Mouse (Mus musculus): Measurements from ENCODE around the gene Sgip1. TPM values are rescaled to one million over a fixed set of nuclear protein-coding genes. Genes with fewer than 3 reads are reported as not detected.

Gene Sgip1
- polyA plus RNA-seq, 1 experiment from 2014 or later = 0.60 TPM

DNA sequence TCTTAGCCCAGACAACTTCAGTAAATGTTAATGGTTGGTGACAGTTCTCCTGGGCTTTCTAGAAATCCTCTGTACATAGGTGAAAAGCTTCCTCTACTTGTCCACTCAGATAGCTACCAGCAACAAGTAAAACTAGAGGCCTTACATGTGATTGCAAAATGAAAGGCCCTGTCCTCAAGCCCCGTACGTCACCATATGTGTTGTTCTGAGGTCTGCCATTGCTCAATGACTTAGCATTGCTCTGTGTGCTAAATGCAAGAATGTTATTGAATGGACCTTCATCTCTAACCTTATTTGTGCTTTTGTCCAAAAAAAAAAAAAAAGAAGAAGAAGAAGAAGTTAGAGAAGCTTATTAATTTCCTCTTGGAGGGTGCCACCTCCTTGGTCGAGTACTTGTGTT is 125.4 kb downstream of the Sgip1 start:
- Histone ChIP-seq H3K27ac (ENCODE audit: low read depth) (no peak overlapping the region), H3K9me3 (ENCODE audit: low read length) (no peaks in the 10 kb centered on the region), H3K4me2 (ENCODE audit: low read depth, low read length) (no peak overlapping the region), H3K4me3 (ENCODE audit: low read depth, low read length) (no peak overlapping the region), H3K4me1 (ENCODE audit: insufficient read depth) (no peaks in the 10 kb centered on the region; the same call in 1 of the 2 replicates), H3K27me3 (ENCODE audit: insufficient read depth, low read length) (no peaks in the 10 kb centered on the region), H3K9ac (replicated peaks) (no peak overlapping the region), H3K36me3 (replicated peaks; ENCODE audit: insufficient read depth, low read length) (no peaks in the 10 kb centered on the region)
- no peak for DNase-seq
- WGBS (ENCODE audit: insufficient replicate concordance) = 67% methylated on average over 3 of the region's 3 CpGs
- TF ChIP-seq EP300 (IDR thresholded peaks at IDR 0.05; ENCODE audit: low read depth) = no peak
- TF ChIP-seq CTCF (IDR thresholded peaks at IDR 0.05; ENCODE audit: low read depth) = no peak
- ATAC-seq = peak; percentile 60; the same call in 1 of the 2 replicates

DNA sequence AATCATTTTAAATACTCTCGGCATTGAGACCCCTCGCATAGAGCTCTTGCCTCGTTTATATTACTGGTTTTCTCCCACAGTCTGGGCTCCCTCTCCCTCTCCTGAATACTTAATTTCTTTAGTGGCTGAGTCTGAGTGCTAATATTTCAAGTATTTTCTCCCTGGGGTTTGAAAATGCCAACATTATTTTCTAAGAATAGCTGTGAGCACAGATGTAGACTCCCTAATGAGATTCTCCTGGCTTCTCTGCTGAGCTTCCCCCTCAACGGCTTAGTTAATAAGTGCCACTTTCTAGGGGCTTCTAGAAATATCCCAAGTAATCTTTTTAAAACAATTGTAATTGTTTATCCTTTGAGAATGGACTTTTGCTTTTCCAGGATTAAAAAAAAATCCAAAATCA is 130.2 kb downstream of the Sgip1 start:
- no peak overlapping the region for H3K4me2 ChIP-seq (ENCODE audit: low read depth, low read length)
- H3K9me3 ChIP-seq (ENCODE audit: low read length) = no peaks in the 10 kb centered on the region
- no peak overlapping the region for H3K4me3 ChIP-seq (ENCODE audit: low read depth, low read length)
- no peak for TF ChIP-seq EP300 (IDR thresholded peaks at IDR 0.05; ENCODE audit: low read depth)
- ATAC-seq (no peak), DNase-seq (no peak)
- WGBS (ENCODE audit: insufficient replicate concordance) = 83% methylated on average over 4 of the region's 4 CpGs
- no peaks in the 10 kb centered on the region for H3K4me1 ChIP-seq (ENCODE audit: insufficient read depth)
- H3K36me3 ChIP-seq (replicated peaks; ENCODE audit: insufficient read depth, low read length) = no peaks in the 10 kb centered on the region
- no peak overlapping the region for H3K27ac ChIP-seq (ENCODE audit: low read depth)
- H3K27me3 ChIP-seq (ENCODE audit: insufficient read depth, low read length) = no peaks in the 10 kb centered on the region
- H3K9ac ChIP-seq (replicated peaks) = no peak overlapping the region

DNA sequence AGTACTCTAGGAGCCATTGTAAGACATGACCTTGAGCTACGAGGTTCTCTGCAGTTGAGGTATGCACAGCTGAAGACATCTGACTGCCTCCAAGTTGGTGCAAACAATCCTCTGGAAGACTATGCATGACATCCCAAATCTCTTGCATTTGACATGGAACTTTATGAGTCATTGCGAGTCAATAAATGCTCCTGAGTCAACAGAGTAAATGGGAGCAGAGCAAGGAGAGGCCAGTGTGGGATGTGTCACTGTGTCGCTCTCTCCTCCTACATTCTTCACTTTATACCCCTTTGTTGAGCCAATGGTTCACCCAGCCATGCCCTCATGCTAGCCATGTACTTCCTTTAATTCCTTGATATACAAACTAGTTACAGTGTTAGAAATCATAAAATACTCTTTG is 142.0 kb downstream of the Sgip1 start:
- no peaks in the 10 kb centered on the region for H3K9me3 ChIP-seq (ENCODE audit: low read length)
- no peaks in the 10 kb centered on the region for H3K27me3 ChIP-seq (ENCODE audit: insufficient read depth, low read length)
- H3K4me1 ChIP-seq (ENCODE audit: insufficient read depth) = no peaks in the 10 kb centered on the region
- H3K9ac ChIP-seq (replicated peaks) = no peak overlapping the region
- H3K36me3 ChIP-seq (replicated peaks; ENCODE audit: insufficient read depth, low read length) = no peaks in the 10 kb centered on the region
- ATAC-seq (no peak), DNase-seq (no peak)
- WGBS (ENCODE audit: insufficient replicate concordance) = 86% methylated on average over 3 of the region's 3 CpGs
- H3K27ac ChIP-seq (ENCODE audit: low read depth) = no peak overlapping the region
- no peak for TF ChIP-seq EP300 (IDR thresholded peaks at IDR 0.05; ENCODE audit: low read depth)
- TF ChIP-seq CTCF (IDR thresholded peaks at IDR 0.05; ENCODE audit: low read depth) = no peak
- no peak overlapping the region for H3K4me2 ChIP-seq (ENCODE audit: low read depth, low read length)
- no peak overlapping the region for H3K4me3 ChIP-seq (ENCODE audit: low read depth, low read length)

DNA sequence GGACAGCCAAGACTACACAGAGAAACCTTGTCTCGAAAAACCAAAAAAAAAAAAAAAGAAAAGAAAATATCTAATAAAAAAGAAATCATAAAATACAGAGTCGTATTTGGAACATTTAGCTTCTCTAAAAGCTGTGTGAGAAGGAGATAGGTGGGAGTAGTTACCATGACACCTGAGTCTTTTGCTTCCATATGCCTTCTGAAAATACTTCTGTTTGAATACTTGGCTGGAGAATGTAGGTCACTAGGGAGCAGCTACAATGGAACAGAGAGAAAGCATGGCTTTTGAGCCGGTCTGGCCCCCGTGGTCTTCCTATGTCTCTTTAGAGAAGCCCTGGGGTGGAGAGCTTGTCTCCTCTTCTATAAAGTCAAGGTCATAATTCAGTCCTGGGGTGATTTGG is 143.1 kb downstream of the Sgip1 start:
- Histone ChIP-seq H3K27ac (ENCODE audit: low read depth) (no peak overlapping the region), H3K9me3 (ENCODE audit: low read length) (no peaks in the 10 kb centered on the region), H3K9ac (replicated peaks) (no peak overlapping the region), H3K36me3 (replicated peaks; ENCODE audit: insufficient read depth, low read length) (no peaks in the 10 kb centered on the region), H3K4me2 (ENCODE audit: low read depth, low read length) (no peak overlapping the region), H3K4me1 (ENCODE audit: insufficient read depth) (no peaks in the 10 kb centered on the region), H3K4me3 (ENCODE audit: low read depth, low read length) (no peak overlapping the region), H3K27me3 (ENCODE audit: insufficient read depth, low read length) (no peaks in the 10 kb centered on the region)
- no peak for ATAC-seq
- no peak for DNase-seq
- no peak for TF ChIP-seq EP300 (IDR thresholded peaks at IDR 0.05; ENCODE audit: low read depth)
- TF ChIP-seq CTCF (IDR thresholded peaks at IDR 0.05; ENCODE audit: low read depth) = no peak
- 81% methylated on average over 4 of the region's 4 CpGs for WGBS (ENCODE audit: insufficient replicate concordance)

DNA sequence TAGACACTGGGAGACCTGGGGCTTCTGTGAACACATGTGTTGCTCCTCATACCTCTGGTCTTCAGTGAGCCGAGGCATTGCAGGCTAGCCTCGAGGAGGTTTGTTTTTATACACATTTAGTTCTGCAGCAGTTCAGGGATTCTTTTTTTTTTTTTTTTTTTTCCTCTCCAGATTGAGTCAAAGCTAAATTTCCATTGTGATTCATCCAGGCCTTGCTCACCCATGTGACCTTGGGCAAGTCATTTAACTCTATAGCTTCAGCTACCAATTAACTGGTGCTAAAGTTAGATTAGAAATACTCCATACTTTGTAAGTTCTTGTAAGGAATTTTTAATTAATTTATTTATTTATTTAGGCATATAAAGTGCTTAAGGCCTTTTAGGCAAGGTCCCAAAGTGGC is 145.4 kb downstream of the Sgip1 start:
- no peaks in the 10 kb centered on the region for H3K36me3 ChIP-seq (replicated peaks; ENCODE audit: insufficient read depth, low read length)
- no peak overlapping the region for H3K4me3 ChIP-seq (ENCODE audit: low read depth, low read length)
- ATAC-seq (no peak), DNase-seq (no peak)
- no peak overlapping the region for H3K27ac ChIP-seq (ENCODE audit: low read depth)
- H3K4me1 ChIP-seq (ENCODE audit: insufficient read depth) = no peaks in the 10 kb centered on the region
- H3K27me3 ChIP-seq (ENCODE audit: insufficient read depth, low read length) = no peaks in the 10 kb centered on the region
- H3K9me3 ChIP-seq (ENCODE audit: low read length) = no peaks in the 10 kb centered on the region
- TF ChIP-seq EP300 (IDR thresholded peaks at IDR 0.05; ENCODE audit: low read depth) (no peak), CTCF (IDR thresholded peaks at IDR 0.05; ENCODE audit: low read depth) (no peak)
- H3K9ac ChIP-seq (replicated peaks) = no peak overlapping the region
- 78% methylated on average over 2 of the region's 2 CpGs for WGBS (ENCODE audit: insufficient replicate concordance)
- no peak overlapping the region for H3K4me2 ChIP-seq (ENCODE audit: low read depth, low read length)

DNA sequence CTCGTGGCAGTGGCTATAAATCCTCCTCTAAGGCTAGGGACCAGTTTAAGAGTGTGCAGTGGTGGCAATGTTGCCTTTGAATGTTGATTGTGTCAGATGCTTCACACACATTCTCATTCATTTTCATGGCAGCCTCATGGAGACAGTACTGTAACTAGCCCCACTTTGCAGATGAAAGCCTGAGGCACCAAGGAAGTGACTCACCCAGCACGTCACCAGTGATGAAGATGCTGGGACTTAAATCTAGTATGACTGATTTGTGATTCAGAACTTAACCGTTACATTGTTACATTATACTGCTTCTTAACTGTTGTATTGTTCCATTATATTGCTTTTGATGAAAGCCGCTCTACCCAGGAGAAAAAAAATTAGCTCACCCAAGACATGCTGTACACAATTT is 145.8 kb downstream of the Sgip1 start:
- no peak overlapping the region for H3K4me2 ChIP-seq (ENCODE audit: low read depth, low read length)
- DNase-seq = no peak
- no peaks in the 10 kb centered on the region for H3K4me1 ChIP-seq (ENCODE audit: insufficient read depth)
- 71% methylated on average over 4 of the region's 4 CpGs for WGBS (ENCODE audit: insufficient replicate concordance)
- TF ChIP-seq EP300 (IDR thresholded peaks at IDR 0.05; ENCODE audit: low read depth) (no peak), CTCF (IDR thresholded peaks at IDR 0.05; ENCODE audit: low read depth) (no peak)
- no peak for ATAC-seq
- H3K9me3 ChIP-seq (ENCODE audit: low read length) = no peaks in the 10 kb centered on the region
- no peak overlapping the region for H3K27ac ChIP-seq (ENCODE audit: low read depth)
- no peaks in the 10 kb centered on the region for H3K27me3 ChIP-seq (ENCODE audit: insufficient read depth, low read length)
- no peaks in the 10 kb centered on the region for H3K36me3 ChIP-seq (replicated peaks; ENCODE audit: insufficient read depth, low read length)
- H3K4me3 ChIP-seq (ENCODE audit: low read depth, low read length) = no peak overlapping the region
- no peak overlapping the region for H3K9ac ChIP-seq (replicated peaks)
